Mouse (Mus musculus): Measurements from ENCODE around the gene Gm32687. TPM values are rescaled to one million over a fixed set of nuclear protein-coding genes. Genes with fewer than 3 reads are reported as not detected.

Gene Gm32687
- total RNA-seq (2023): 1 to 10 TPM in 1 of 2 experiments, not detected in 1; 1.3 TPM

GRCm38 (mm10) chr10:81863409-81864407 lies at the start of gene Gm32687:
TSS of gene Gm32687 (plus strand) at chr10:81863934.

GRCm38 (mm10) chr10:81929842-81930743 lies 66.4 kb downstream of the Gm32687 start, which contains the start of gene Zfp781:
TSS of gene Zfp781 (minus strand) at chr10:81930480.

Other genes with a start within 250 kb of the Gm32687 start
- 10 to 100 TPM; 23.1 to 24.3 TPM for gene Sirt6, start 236.1 kb upstream of the Gm32687 start, total RNA-seq (2023)
- gene Ankrd24, start 235.4 kb upstream of the Gm32687 start, total RNA-seq (2023): 1 to 10 TPM; 3.5 to 4.3 TPM
- 1 to 10 TPM; 2.5 to 2.6 TPM for gene Gm10778, start 214.9 kb upstream of the Gm32687 start, total RNA-seq (2023)
- 10 to 100 TPM in 1 of 2 experiments, 1 to 10 TPM in 1; 9.9 to 10.1 TPM for gene Zfp433, start 159.1 kb upstream of the Gm32687 start, total RNA-seq (2023)
- gene Gm3055, start 92.8 kb upstream of the Gm32687 start, total RNA-seq (2023): 1 to 10 TPM; 1.6 to 3.4 TPM
- 1 to 10 TPM; 2.6 to 3.5 TPM for gene Gm4767, start 51.7 kb upstream of the Gm32687 start, total RNA-seq (2023)
- gene Zfp781, start 66.5 kb downstream of the Gm32687 start, total RNA-seq (2023): 1 to 10 TPM; 2.4 to 2.9 TPM
- 1 to 10 TPM; 8.3 to 9.2 TPM for gene Zfp873, start 184.2 kb downstream of the Gm32687 start, total RNA-seq (2023)
- gene BC024063, start 219.4 kb downstream of the Gm32687 start, total RNA-seq (2023): 1 to 10 TPM; 6.5 to 7.0 TPM